Mouse (Mus musculus): ENCODE measurements around the gene Phkg2.

- TF ChIP-seq POLR2A (IDR thresholded peaks at IDR 0.05; ENCODE audit: insufficient read length, low read depth) (no peak), POLR2AphosphoS2 (IDR thresholded peaks at IDR 0.05; ENCODE audit: insufficient read length, low read depth) (no peak), MYOG (IDR thresholded peaks at IDR 0.05; ENCODE audit: control insufficient read depth in 1 of 3, insufficient read depth in 1 of 3, insufficient read length in 2 of 3, low read depth in 2 of 3) (no peak), MAX (IDR thresholded peaks at IDR 0.05; ENCODE audit: low read depth) (no peak)
Observed at GRCm38 (mm10) chr7:127616881-127617280, 43.7 kb downstream of the Phkg2 start.
